Mouse (Mus musculus): ENCODE data around the gene Bcas3. TPM values are rescaled to one million over a fixed set of nuclear protein-coding genes. Genes with fewer than 3 reads are reported as not detected.
A peak's percentile ranks its signal among the peaks of the same experiment; 100 is the strongest.

The Bcas3 gene
- polyA plus RNA-seq, 1 experiment from 2014 or later = 32.5 TPM

GRCm38 (mm10) chr11:85833081-85833521, 480.1 kb downstream of the Bcas3 start:
- H3K4me1 ChIP-seq = peaks cover 47% of the 10 kb centered on the region

GRCm38 (mm10) chr11:85833761-85834385, 480.9 kb downstream of the Bcas3 start:
- no peaks in the 10 kb centered on the region for H3K9me3 ChIP-seq
- peaks cover 43% of the 10 kb centered on the region for H3K4me1 ChIP-seq
- H3K9ac ChIP-seq = peak overlapping the region; percentile 74
- H3K27me3 ChIP-seq = peaks cover 80% of the 10 kb centered on the region
- peak overlapping the region; percentile 87 for H3K4me2 ChIP-seq
- H3K27ac ChIP-seq = peak overlapping the region; percentile 97
- no peaks in the 10 kb centered on the region for H3K36me3 ChIP-seq
- WGBS = 12% methylated on average over 11 of the region's 11 CpGs
- ATAC-seq (ENCODE audit: borderline replicate concordance, extremely low read depth, low FRiP score, low TSS enrichment) = no peak
- peak overlapping the region; percentile 64 for H3K4me3 ChIP-seq

More at GRCm38 (mm10) chr11:85833081-85833521, 480.1 kb downstream of the Bcas3 start:
- Histone ChIP-seq H3K27ac (peak overlapping the region; percentile 97), H3K4me2 (peak overlapping the region; percentile 87), H3K27me3 (peaks cover 84% of the 10 kb centered on the region), H3K9ac (peak overlapping the region; percentile 74), H3K4me3 (peak overlapping the region; percentile 64), H3K9me3 (no peaks in the 10 kb centered on the region), H3K36me3 (no peaks in the 10 kb centered on the region)
- ATAC-seq (ENCODE audit: borderline replicate concordance, extremely low read depth, low FRiP score, low TSS enrichment) = no peak
- WGBS = 0% methylated on average over 28 of the region's 54 CpGs

GRCm38 (mm10) chr11:85834386-85834931, 481.5 kb downstream of the Bcas3 start:
- Histone ChIP-seq H3K36me3 (no peaks in the 10 kb centered on the region), H3K4me1 (peaks cover 37% of the 10 kb centered on the region), H3K9ac (peak overlapping the region; percentile 74), H3K27me3 (peaks cover 80% of the 10 kb centered on the region), H3K4me2 (peak overlapping the region; percentile 87), H3K4me3 (peak overlapping the region; percentile 64), H3K27ac (peak overlapping the region; percentile 97), H3K9me3 (no peaks in the 10 kb centered on the region)
- WGBS = 10% methylated on average over 17 of the region's 17 CpGs
- ATAC-seq (ENCODE audit: borderline replicate concordance, extremely low read depth, low FRiP score, low TSS enrichment) = no peak

GRCm38 (mm10) chr11:85835001-85835752, 482.2 kb downstream of the Bcas3 start:
- Histone ChIP-seq H3K4me3 (peak overlapping the region; percentile 64), H3K4me2 (peak overlapping the region; percentile 87), H3K9ac (peak overlapping the region; percentile 74), H3K4me1 (peaks cover 30% of the 10 kb centered on the region), H3K9me3 (no peaks in the 10 kb centered on the region), H3K27me3 (peaks cover 80% of the 10 kb centered on the region), H3K36me3 (no peaks in the 10 kb centered on the region), H3K27ac (peak overlapping the region; percentile 97)
- no peak for ATAC-seq (ENCODE audit: borderline replicate concordance, extremely low read depth, low FRiP score, low TSS enrichment)
- WGBS = 11% methylated on average over 9 of the region's 9 CpGs

- H3K4me1 ChIP-seq = peaks cover 28% of the 10 kb centered on the region; the same call in 1 of the 2 replicates
- H3K27me3 ChIP-seq = peaks cover 84% of the 10 kb centered on the region
- H3K4me2 ChIP-seq = peak overlapping the region; percentile 87
- peak overlapping the region; percentile 74 for H3K9ac ChIP-seq
- H3K36me3 ChIP-seq = no peaks in the 10 kb centered on the region
- WGBS = 8% methylated on average over 16 of the region's 16 CpGs
- H3K9me3 ChIP-seq = no peaks in the 10 kb centered on the region
- no peak for ATAC-seq (ENCODE audit: borderline replicate concordance, extremely low read depth, low FRiP score, low TSS enrichment)
- H3K4me3 ChIP-seq = peak overlapping the region; percentile 64
- peak overlapping the region; percentile 97 for H3K27ac ChIP-seq
Measured at GRCm38 (mm10) chr11:85835753-85836522, 483.0 kb downstream of the Bcas3 start.

GRCm38 (mm10) chr11:85836523-85837290, 483.7 kb downstream of the Bcas3 start:
- Histone ChIP-seq H3K36me3 (no peaks in the 10 kb centered on the region), H3K4me3 (peak overlapping the region; percentile 64), H3K27me3 (peaks cover 84% of the 10 kb centered on the region), H3K9me3 (no peaks in the 10 kb centered on the region), H3K4me2 (peak overlapping the region; percentile 87), H3K4me1 (peaks cover 31% of the 10 kb centered on the region; the same call in 1 of the 2 replicates), H3K9ac (peak overlapping the region; percentile 74), H3K27ac (peak overlapping the region; percentile 97)
- 2% methylated on average over 32 of the region's 32 CpGs for WGBS
- no peak for ATAC-seq (ENCODE audit: borderline replicate concordance, extremely low read depth, low FRiP score, low TSS enrichment)

- 3% methylated on average over 18 of the region's 18 CpGs for WGBS
- H3K9me3 ChIP-seq = no peaks in the 10 kb centered on the region
- H3K36me3 ChIP-seq = no peaks in the 10 kb centered on the region
- H3K27me3 ChIP-seq = peaks cover 80% of the 10 kb centered on the region
- H3K4me2 ChIP-seq = peak overlapping the region; percentile 87
- peaks cover 27% of the 10 kb centered on the region; the same call in 1 of the 2 replicates for H3K4me1 ChIP-seq
- H3K27ac ChIP-seq = peak overlapping the region; percentile 97
- peak overlapping the region; percentile 64 for H3K4me3 ChIP-seq
- H3K9ac ChIP-seq = peak overlapping the region; percentile 74
- no peak for ATAC-seq (ENCODE audit: borderline replicate concordance, extremely low read depth, low FRiP score, low TSS enrichment)
Measured at GRCm38 (mm10) chr11:85837291-85837647, 484.3 kb downstream of the Bcas3 start.

- ATAC-seq (ENCODE audit: borderline replicate concordance, extremely low read depth, low FRiP score, low TSS enrichment) = no peak
- WGBS = under 1% methylated on average over 58 of the region's 67 CpGs
Measured at GRCm38 (mm10) chr11:85837648-85838423, 484.9 kb downstream of the Bcas3 start.

GRCm38 (mm10) chr11:85838424-85839257, 485.7 kb downstream of the Bcas3 start:
- Histone ChIP-seq H3K9ac (peak overlapping the region; percentile 74), H3K4me1 (peaks cover 35% of the 10 kb centered on the region), H3K27ac (peak overlapping the region; percentile 97), H3K4me3 (peak overlapping the region; percentile 64), H3K36me3 (no peaks in the 10 kb centered on the region), H3K9me3 (no peaks in the 10 kb centered on the region), H3K4me2 (peak overlapping the region; percentile 87), H3K27me3 (peaks cover 74% of the 10 kb centered on the region)
- WGBS = 13% methylated on average over 19 of the region's 20 CpGs
- no peak for ATAC-seq (ENCODE audit: borderline replicate concordance, extremely low read depth, low FRiP score, low TSS enrichment)

More at GRCm38 (mm10) chr11:85837648-85838423, 484.9 kb downstream of the Bcas3 start:
- Histone ChIP-seq H3K27ac (peak overlapping the region; percentile 97), H3K9me3 (no peaks in the 10 kb centered on the region), H3K9ac (peak overlapping the region; percentile 74), H3K4me2 (peak overlapping the region; percentile 87), H3K27me3 (peaks cover 75% of the 10 kb centered on the region), H3K36me3 (no peaks in the 10 kb centered on the region), H3K4me1 (peaks cover 31% of the 10 kb centered on the region), H3K4me3 (peak overlapping the region; percentile 64)

Data from lung, embryonic 15.5 days (tissue).